Mouse (Mus musculus) intestine, postnatal 0 days (tissue): ENCODE measurements around the gene Cd63. TPM values are rescaled to one million over a fixed set of nuclear protein-coding genes. Genes with fewer than 3 reads are reported as not detected.
A peak's percentile ranks its signal among the peaks of the same experiment; 100 is the strongest.

ENCODE experiments used
- ATAC-seq: fragments of 200-750 bp; cut with Nextera tagmentation; 2 replicates; pipeline ENCODE4 v1.8.0; 2017; ENCODE audit warnings: mild to moderate bottlenecking, moderate TSS enrichment, moderate library complexity
- H3K27ac ChIP-seq: fragments of 300-500 bp; sonication (generic); 2 replicates; pipeline ENCODE4 v1.5.1; 2014; ENCODE audit warnings: mild to moderate bottlenecking, low read depth, low read length, moderate library complexity
- H3K27me3 ChIP-seq: fragments of 300-500 bp; sonication (generic); replicated peaks from 2 replicates; pipeline ENCODE4 v1.6.1; 2014; ENCODE audit warnings: low read length, mixed read lengths; ENCODE audit not compliant: control insufficient read depth, insufficient read depth
- H3K36me3 ChIP-seq: fragments of 300-500 bp; sonication (generic); 2 replicates; pipeline ENCODE4 v1.6.1; 2014; ENCODE audit warnings: mild to moderate bottlenecking, moderate library complexity; ENCODE audit not compliant: control insufficient read depth, insufficient read depth
- H3K4me1 ChIP-seq: fragments of 300-500 bp; sonication (generic); replicated peaks from 2 replicates; pipeline ENCODE4 v1.6.1; 2014; ENCODE audit warnings: antibody characterized with exemption, low read length, mixed read lengths; ENCODE audit not compliant: control insufficient read depth, insufficient read depth
- H3K4me2 ChIP-seq: fragments of 300-500 bp; sonication (generic); replicated peaks from 2 replicates; pipeline ENCODE4 v1.6.1; 2014; ENCODE audit warnings: low read depth, mild to moderate bottlenecking, moderate library complexity
- H3K4me3 ChIP-seq: fragments of 300-500 bp; sonication (generic); 2 replicates; pipeline ENCODE4 v1.5.1; 2014; ENCODE audit warnings: low read depth, low read length
- H3K9ac ChIP-seq: fragments of 300-500 bp; sonication (generic); 2 replicates; pipeline ENCODE4 v1.6.1; 2014; ENCODE audit warnings: mild to moderate bottlenecking, low read depth, low read length
- H3K9me3 ChIP-seq: fragments of 300-500 bp; sonication (generic); 2 replicates; pipeline ENCODE4 v1.6.1; 2016; ENCODE audit warnings: mixed run types; ENCODE audit not compliant: control insufficient read depth
- CTCF ChIP-seq: sonication (generic); IDR thresholded peaks from 2 replicates; pipeline ENCODE4 v1.5.1; 2016; ENCODE audit warnings: low read depth, mild to moderate bottlenecking, control low read depth, antibody characterized with exemption, moderate library complexity
- WGBS: fragments of 180-500 bp; shearing (Covaris S2); extraction: QIAGEN DNeasy Blood & Tissue Kit; methylation state at CpG from one replicate; pipeline ENCODE4 v1.1.7; 2014; 5-methylcytosine and 5-hydroxymethylcytosine counted together
- polyA plus RNA-seq: library from polyadenylated mRNA; unstranded; fragments of >200 nt; fragmentation: Nextera tagmentation; extraction: Ambion mirVana; gene quantifications from 2 replicates; pipeline ENCODE4 v1.2.1, GENCODE M21; 2015

The Cd63 gene
- polyA plus RNA-seq: 939 and 945 TPM in 2 replicates

DNA sequence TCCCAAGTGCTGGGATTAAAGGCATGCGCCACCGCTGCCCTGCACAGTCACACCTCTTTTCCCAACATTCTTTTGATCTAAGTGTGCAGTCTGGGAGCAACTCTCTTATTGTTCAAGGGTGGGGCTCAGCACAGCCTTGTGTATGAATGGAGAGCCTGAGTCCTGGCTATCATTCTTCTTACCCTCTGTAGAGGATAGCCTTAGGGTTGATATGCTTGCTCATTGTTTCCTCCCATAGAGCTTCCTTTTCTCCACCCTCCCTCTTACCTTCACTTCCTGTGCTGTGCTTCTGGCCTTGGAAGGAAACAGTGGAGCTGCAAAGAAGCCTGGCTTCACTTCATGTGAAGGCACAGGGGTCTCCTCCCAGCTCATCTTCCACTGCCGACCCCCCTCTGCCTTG lies at the start of gene Cd63:
TSS of gene Cd63 (plus strand) at position 292 of the 400 bp plus-strand sequence.
- H3K9ac ChIP-seq: no peak within 1 kb of the TSS
- ATAC-seq: no peak
- 69% methylated on average over 3 of the region's 3 CpGs for WGBS
- no peaks in the 10 kb centered on the region for H3K9me3 ChIP-seq
- TF ChIP-seq CTCF: no peak
- H3K36me3 ChIP-seq: no peaks in the 10 kb centered on the region
- no peaks in the 10 kb centered on the region for H3K4me1 ChIP-seq
- H3K27ac ChIP-seq: no peak within 1 kb of the TSS
- H3K4me3 ChIP-seq: no peak within 1 kb of the TSS
- no peak within 1 kb of the TSS for H3K4me2 ChIP-seq
- peaks cover 10% of the 10 kb centered on the region for H3K27me3 ChIP-seq

DNA sequence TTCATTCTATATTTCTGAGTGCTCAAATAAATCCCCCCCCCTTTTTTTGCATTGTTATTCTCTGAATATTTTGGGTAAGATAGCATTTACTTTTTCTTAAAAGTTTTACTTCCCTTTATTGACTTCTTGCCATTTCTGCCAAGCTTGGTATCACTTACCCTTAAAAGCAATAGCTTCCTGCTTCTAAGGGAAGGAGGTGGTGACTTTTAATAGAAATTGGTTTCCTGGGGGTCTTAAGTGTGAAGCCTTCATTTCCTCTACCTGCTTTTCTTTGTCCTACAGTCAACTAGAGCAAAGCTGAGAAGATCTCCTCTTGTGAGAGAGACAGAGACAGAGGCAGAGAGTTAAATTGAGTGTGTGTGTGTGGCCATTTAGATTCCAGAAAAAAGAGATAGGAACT lies 39.6 kb upstream of the Cd63 start:
- Histone ChIP-seq H3K27me3 (no peaks in the 10 kb centered on the region), H3K4me3 (no peak overlapping the region), H3K27ac (no peak overlapping the region), H3K9ac (no peak overlapping the region), H3K4me2 (no peak overlapping the region), H3K36me3 (peaks cover 18% of the 10 kb centered on the region), H3K4me1 (no peaks in the 10 kb centered on the region), H3K9me3 (no peaks in the 10 kb centered on the region)
- TF ChIP-seq CTCF: no peak
- no peak for ATAC-seq

DNA sequence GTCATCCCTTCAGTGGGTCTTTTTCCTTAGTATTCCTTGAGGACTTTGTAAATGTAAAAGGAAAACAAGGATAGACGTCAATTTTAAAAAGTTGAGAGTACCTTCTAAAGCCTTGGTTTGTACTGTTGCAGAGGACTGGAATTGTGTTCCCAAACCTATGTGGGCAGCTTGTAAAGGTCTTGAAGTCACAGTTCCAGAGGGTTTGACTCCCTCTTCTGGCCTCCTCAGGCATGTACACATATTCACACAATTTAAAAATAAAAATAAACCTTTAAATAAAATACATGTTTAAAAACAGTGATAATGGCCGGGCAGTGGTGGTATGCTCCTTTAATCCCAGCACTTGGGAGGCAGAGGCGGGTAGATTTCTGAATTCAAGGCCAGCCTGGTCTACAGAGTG lies 34.7 kb upstream of the Cd63 start:
- no peaks in the 10 kb centered on the region for H3K27me3 ChIP-seq
- H3K4me1 ChIP-seq: no peaks in the 10 kb centered on the region
- H3K9ac ChIP-seq: no peak overlapping the region
- H3K27ac ChIP-seq: no peak overlapping the region
- no peaks in the 10 kb centered on the region for H3K9me3 ChIP-seq
- peaks cover 17% of the 10 kb centered on the region for H3K36me3 ChIP-seq
- no peak overlapping the region for H3K4me2 ChIP-seq
- no peak for ATAC-seq
- no peak overlapping the region for H3K4me3 ChIP-seq
- peak; percentile 51 for TF ChIP-seq CTCF
- 87% methylated on average over 3 of the region's 3 CpGs for WGBS

DNA sequence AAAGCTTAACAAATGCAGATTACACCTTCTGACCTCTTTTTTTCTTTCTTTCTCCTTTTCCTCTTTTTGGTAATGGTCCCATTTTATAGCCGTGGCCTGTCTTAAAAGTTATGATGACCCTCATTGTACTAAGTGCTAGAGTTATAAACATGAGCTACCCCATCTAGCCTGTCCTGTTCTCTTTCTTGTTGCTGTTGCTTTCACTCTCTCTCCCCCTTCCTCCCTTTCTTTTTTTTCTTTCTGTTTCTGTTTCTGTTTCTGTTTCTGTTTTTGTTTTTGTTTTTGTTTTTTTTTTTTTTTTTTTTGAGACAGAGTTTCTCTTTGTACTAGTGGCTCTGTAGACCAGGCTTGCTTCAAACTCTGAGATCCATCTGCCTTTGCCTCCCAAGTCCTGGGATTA lies 34.3 kb upstream of the Cd63 start:
- 88% methylated on average over 1 of the region's 1 CpGs for WGBS
- Histone ChIP-seq H3K4me1 (no peaks in the 10 kb centered on the region), H3K4me3 (no peak overlapping the region), H3K36me3 (peaks cover 21% of the 10 kb centered on the region), H3K4me2 (no peak overlapping the region), H3K27ac (no peak overlapping the region), H3K9ac (no peak overlapping the region), H3K9me3 (no peaks in the 10 kb centered on the region), H3K27me3 (no peaks in the 10 kb centered on the region)
- no peak for TF ChIP-seq CTCF
- ATAC-seq: no peak

DNA sequence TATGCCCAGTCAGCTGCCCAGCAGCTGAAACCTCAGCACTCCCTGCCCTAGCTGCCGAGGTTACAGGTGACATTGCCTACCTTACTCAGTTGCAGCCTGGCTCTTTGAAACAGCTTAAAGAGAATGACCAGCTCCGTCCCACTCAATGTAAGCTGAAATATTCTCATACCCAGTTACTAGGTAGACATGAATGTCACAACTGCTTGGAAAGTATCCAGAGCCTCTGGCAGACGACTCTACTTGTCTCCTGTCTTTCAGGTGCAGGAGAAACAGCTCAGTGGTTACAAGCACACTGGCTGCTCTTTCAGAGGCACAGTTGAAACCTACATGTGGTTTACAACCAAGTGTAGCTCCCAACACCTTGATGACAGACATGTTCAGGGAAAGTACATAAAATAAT lies 30.4 kb upstream of the Cd63 start:
- Histone ChIP-seq H3K9ac (no peak overlapping the region), H3K4me1 (no peaks in the 10 kb centered on the region), H3K27ac (no peak overlapping the region), H3K36me3 (peaks cover 39% of the 10 kb centered on the region), H3K4me3 (no peak overlapping the region), H3K9me3 (no peaks in the 10 kb centered on the region), H3K4me2 (no peak overlapping the region), H3K27me3 (no peaks in the 10 kb centered on the region)
- TF ChIP-seq CTCF: no peak
- 78% methylated on average over 3 of the region's 3 CpGs for WGBS
- ATAC-seq: no peak

DNA sequence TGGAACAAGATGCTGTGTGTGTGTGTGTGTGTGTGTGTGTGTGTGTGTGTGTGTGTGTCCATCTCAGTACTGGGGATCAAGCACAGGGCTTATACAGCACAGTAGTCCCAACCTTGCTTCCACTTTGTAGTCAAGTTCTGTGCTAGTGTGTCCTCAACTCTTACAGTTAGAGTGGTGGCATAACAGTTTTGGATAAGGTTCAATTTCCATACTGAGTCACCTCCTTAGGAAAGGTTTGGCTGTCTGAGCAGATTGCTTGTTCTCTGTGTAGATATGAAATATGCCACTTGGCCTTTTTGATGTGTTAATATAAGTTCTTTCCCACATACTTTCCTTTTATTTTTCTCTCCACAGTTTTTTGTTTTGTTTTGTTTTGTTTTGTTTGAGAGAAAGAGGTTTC lies 22.5 kb upstream of the Cd63 start:
- Histone ChIP-seq H3K4me2 (no peak overlapping the region), H3K9ac (no peak overlapping the region), H3K27me3 (no peaks in the 10 kb centered on the region), H3K27ac (no peak overlapping the region), H3K36me3 (peaks cover 29% of the 10 kb centered on the region), H3K4me1 (no peaks in the 10 kb centered on the region), H3K4me3 (no peak overlapping the region), H3K9me3 (no peaks in the 10 kb centered on the region)
- no peak for ATAC-seq
- TF ChIP-seq CTCF: no peak

DNA sequence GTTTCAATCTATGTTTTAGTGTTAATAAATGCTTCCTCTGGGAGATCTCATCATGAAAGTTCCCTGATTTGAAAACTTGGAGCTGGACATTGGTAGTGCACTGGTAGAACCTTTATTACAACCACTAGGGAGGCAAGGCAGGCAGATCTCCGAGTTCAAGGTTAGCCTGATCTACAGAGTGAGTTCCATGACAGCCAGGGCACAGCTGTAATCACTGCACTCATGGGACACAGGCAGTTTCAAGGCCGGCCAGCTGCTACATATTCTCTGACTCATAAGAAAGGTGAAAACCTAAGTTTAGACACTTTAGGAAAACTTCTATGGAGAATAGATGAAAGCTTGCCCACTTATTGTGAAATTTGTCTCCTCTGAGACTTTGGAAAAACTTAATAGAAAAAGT lies 22.0 kb upstream of the Cd63 start:
- 86% methylated on average over 2 of the region's 2 CpGs for WGBS
- Histone ChIP-seq H3K27me3 (no peaks in the 10 kb centered on the region), H3K36me3 (peaks cover 24% of the 10 kb centered on the region), H3K4me2 (no peak overlapping the region), H3K9ac (no peak overlapping the region), H3K27ac (no peak overlapping the region), H3K9me3 (no peaks in the 10 kb centered on the region), H3K4me1 (no peaks in the 10 kb centered on the region), H3K4me3 (no peak overlapping the region)
- no peak for ATAC-seq
- TF ChIP-seq CTCF: no peak
